Mouse (Mus musculus): ENCODE data around the gene Ess2.

The Ess2 gene

GRCm38 (mm10) chr16:17851331-17851730 lies 59.8 kb downstream of the Ess2 start:
- no peak for DNase-seq

Data from right cerebral cortex, postnatal 25 days (tissue).